Mouse (Mus musculus) spleen, adult 2 months (tissue): Measurements from ENCODE around the gene Tnip2.

Experiments used
- CTCF ChIP-seq: fragments of 200-500 bp; IDR thresholded peaks from 2 replicates; pipeline ENCODE4 v1.5.1; 2011; ENCODE audit warnings: mild to moderate bottlenecking, inconsistent platforms; ENCODE audit not compliant: insufficient read depth, insufficient read length, insufficient replicate concordance; ENCODE audit errors: extremely low read depth
- POLR2A ChIP-seq: fragments of 200-500 bp; IDR thresholded peaks from 2 replicates; pipeline ENCODE4 v1.6.1; 2011; ENCODE audit warnings: low read depth, low read length, inconsistent platforms

DNA sequence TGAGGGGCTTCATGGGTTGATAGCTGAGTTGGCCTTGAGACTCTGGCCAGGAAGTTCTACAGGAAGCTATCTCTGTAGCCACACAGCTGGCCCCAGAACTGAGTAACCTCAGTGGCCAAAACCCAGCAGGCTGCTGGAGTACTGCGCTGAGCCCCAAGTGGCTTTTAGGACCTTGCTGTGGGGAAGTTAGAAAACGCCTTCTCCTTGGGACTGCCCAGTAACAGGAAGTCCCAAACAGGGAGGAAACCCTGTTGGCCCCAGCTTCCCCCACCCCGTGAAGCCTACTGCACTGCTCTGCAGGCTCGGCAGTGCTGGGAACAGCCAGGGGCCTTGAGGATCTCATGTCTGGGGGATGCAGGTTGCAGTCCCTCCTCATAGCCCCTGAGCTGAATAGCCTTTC, 29.3 kb upstream of the Tnip2 start:
- no peak for TF ChIP-seq CTCF
- peak; percentile 35 for TF ChIP-seq POLR2A
